Mouse (Mus musculus) C2C12 (cell line): Measurements from ENCODE around the gene Slc34a1. TPM values are rescaled to one million over a fixed set of nuclear protein-coding genes. Genes with fewer than 3 reads are reported as not detected.

Experiments
- H3K27me3 ChIP-seq: one replicate; pipeline ENCODE4 v1.6.1; 2011; ENCODE audit not compliant: control insufficient read depth, insufficient read depth, insufficient read length
- H3K36me3 ChIP-seq: one replicate; pipeline ENCODE4 v1.6.1; 2011; ENCODE audit not compliant: control insufficient read depth, insufficient read depth
- H3K4me3 ChIP-seq: one replicate; pipeline ENCODE4 v1.5.1; 2011; ENCODE audit warnings: mild to moderate bottlenecking, control low read depth; ENCODE audit not compliant: poor library complexity, insufficient read depth, severe bottlenecking
- H3K79me2 ChIP-seq: one replicate; pipeline ENCODE4 v1.6.1; 2011; ENCODE audit not compliant: control insufficient read depth, insufficient read depth
- H3K79me3 ChIP-seq: one replicate; pipeline ENCODE4 v1.6.1; 2011; ENCODE audit warnings: low read depth, control low read depth
- H3ac ChIP-seq: one replicate; pipeline ENCODE3; 2011; ENCODE audit warnings: low read depth; ENCODE audit not compliant: control insufficient read depth, insufficient read length
- CEBPB ChIP-seq: IDR thresholded peaks from one replicate; pipeline ENCODE4 v1.6.1; 2011; ENCODE audit warnings: low read depth, mild to moderate bottlenecking, control low read depth, moderate library complexity
- CTCF ChIP-seq: IDR thresholded peaks from one replicate; pipeline ENCODE4 v1.5.1; 2011; ENCODE audit not compliant: control insufficient read depth, insufficient read depth, insufficient read length
- FOSL1 ChIP-seq: IDR thresholded peaks from one replicate; pipeline ENCODE4 v1.8.0; 2011; ENCODE audit warnings: mild to moderate bottlenecking, low read length; ENCODE audit not compliant: poor library complexity, insufficient read depth, severe bottlenecking
- MAX ChIP-seq: IDR thresholded peaks from one replicate; pipeline ENCODE4 v1.6.1; 2011; ENCODE audit warnings: mild to moderate bottlenecking, control low read depth
- MYOD1 ChIP-seq: IDR thresholded peaks from one replicate; pipeline ENCODE4 v1.6.1; 2011; ENCODE audit warnings: low read depth; ENCODE audit not compliant: control insufficient read depth, insufficient read length
- MYOG ChIP-seq: IDR thresholded peaks from one replicate; pipeline ENCODE4 v1.6.1; 2011; ENCODE audit not compliant: control insufficient read depth, insufficient read length; ENCODE audit errors: extremely low read depth
- USF1 ChIP-seq: IDR thresholded peaks from one replicate; pipeline ENCODE4 v1.6.1; 2011; ENCODE audit warnings: low read depth, mild to moderate bottlenecking, control low read depth, moderate library complexity
- polyA plus RNA-seq: library from polyadenylated mRNA; unstranded; fragments of >200 nt; fragmentation: generic; extraction: Trizol; gene quantifications from one replicate; pipeline ENCODE4 v1.2.1, GENCODE M21; 2012; ENCODE audit warnings: missing spikeins

Slc34a1 gene
- polyA plus RNA-seq, 1 experiment = not detected

GRCm38 (mm10) chr13:55375877-55376276, 22.1 kb upstream of the Slc34a1 start:
- Histone ChIP-seq H3K79me3 (no peaks in the 10 kb centered on the region), H3K79me2 (no peaks in the 10 kb centered on the region), H3K4me3 (no peak overlapping the region), H3ac (no peak overlapping the region), H3K27me3 (peaks cover 83% of the 10 kb centered on the region), H3K36me3 (no peaks in the 10 kb centered on the region)
- no peak for TF ChIP-seq MAX
- TF ChIP-seq USF1 = no peak
- no peak for TF ChIP-seq CTCF
- TF ChIP-seq FOSL1 = no peak
- TF ChIP-seq MYOD1 = no peak
- TF ChIP-seq MYOG = no peak
- no peak for TF ChIP-seq CEBPB

GRCm38 (mm10) chr13:55378907-55379580, 18.9 kb upstream of the Slc34a1 start:
- Histone ChIP-seq H3K36me3 (no peaks in the 10 kb centered on the region), H3K79me2 (no peaks in the 10 kb centered on the region), H3K79me3 (no peaks in the 10 kb centered on the region), H3ac (no peak overlapping the region), H3K4me3 (no peak overlapping the region), H3K27me3 (peaks cover 85% of the 10 kb centered on the region)
- no peak for TF ChIP-seq CEBPB
- no peak for TF ChIP-seq MYOD1
- no peak for TF ChIP-seq MAX
- no peak for TF ChIP-seq CTCF

DNA sequence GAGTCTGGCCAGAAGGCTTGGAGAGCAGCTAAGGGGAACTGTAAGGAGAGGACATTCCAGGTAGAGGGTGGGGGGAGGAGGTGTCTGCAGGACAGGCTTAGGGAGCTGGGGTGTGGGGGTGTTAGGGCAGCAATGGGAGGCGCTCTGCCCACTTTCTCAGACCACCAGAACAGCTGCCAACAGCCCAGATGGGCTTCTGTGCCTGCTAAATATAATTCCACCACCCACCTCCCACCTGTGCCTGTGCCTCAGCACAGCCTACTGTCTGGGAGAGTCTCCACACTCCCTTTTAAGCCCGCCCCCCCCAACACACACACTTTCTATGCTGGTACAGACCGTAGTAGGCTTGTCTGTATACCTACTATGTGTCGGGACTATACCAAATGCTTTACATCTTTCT, 16.2 kb upstream of the Slc34a1 start:
- Histone ChIP-seq H3K79me2 (no peaks in the 10 kb centered on the region), H3K4me3 (no peak overlapping the region), H3K27me3 (peaks cover 77% of the 10 kb centered on the region), H3K79me3 (no peaks in the 10 kb centered on the region), H3K36me3 (no peaks in the 10 kb centered on the region), H3ac (no peak overlapping the region)
- no peak for TF ChIP-seq CEBPB
- no peak for TF ChIP-seq CTCF
- TF ChIP-seq MYOD1 = no peak
- no peak for TF ChIP-seq MAX
- TF ChIP-seq MYOG = no peak
- TF ChIP-seq USF1 = no peak
- TF ChIP-seq FOSL1 = no peak

DNA sequence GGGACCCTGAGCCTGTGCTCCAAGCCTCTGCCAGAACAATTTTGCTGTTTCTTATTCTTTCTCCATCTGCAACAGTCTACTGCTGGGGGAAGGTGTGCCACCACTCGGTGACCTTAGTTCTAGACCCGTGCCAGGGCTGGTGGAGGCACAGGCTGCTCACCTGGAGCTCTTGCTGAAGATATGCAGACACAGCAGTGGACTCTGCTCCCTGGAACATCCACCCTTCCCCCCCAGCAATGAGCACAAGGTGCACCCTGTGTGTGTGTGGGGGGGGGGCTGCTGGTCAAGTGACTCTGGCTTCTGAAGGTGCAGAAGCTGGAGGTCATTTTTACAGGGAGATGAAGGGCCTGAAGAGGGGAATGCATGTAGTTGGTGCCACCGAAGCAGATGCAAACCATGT, 7.3 kb upstream of the Slc34a1 start:
- TF ChIP-seq MAX (no peak), CTCF (no peak), USF1 (no peak), CEBPB (no peak), MYOD1 (no peak), MYOG (no peak), FOSL1 (no peak)

GRCm38 (mm10) chr13:55391626-55392029, 6.4 kb upstream of the Slc34a1 start:
- Histone ChIP-seq H3ac (no peak overlapping the region), H3K4me3 (no peak overlapping the region), H3K79me2 (no peaks in the 10 kb centered on the region), H3K36me3 (no peaks in the 10 kb centered on the region), H3K79me3 (no peaks in the 10 kb centered on the region), H3K27me3 (peaks cover 19% of the 10 kb centered on the region)
- TF ChIP-seq MYOD1 (no peak), MAX (no peak), FOSL1 (no peak), MYOG (no peak), USF1 (no peak), CTCF (no peak), CEBPB (no peak)

More for the DNA sequence above, 7.3 kb upstream of the Slc34a1 start:
- no peak overlapping the region for H3K4me3 ChIP-seq
- no peaks in the 10 kb centered on the region for H3K36me3 ChIP-seq
- H3K27me3 ChIP-seq = peaks cover 17% of the 10 kb centered on the region
- no peak overlapping the region for H3ac ChIP-seq
- H3K79me2 ChIP-seq = no peaks in the 10 kb centered on the region
- no peaks in the 10 kb centered on the region for H3K79me3 ChIP-seq

GRCm38 (mm10) chr13:55392933-55393332, 5.1 kb upstream of the Slc34a1 start:
- no peaks in the 10 kb centered on the region for H3K79me2 ChIP-seq
- H3K27me3 ChIP-seq = peaks cover 17% of the 10 kb centered on the region
- H3ac ChIP-seq = no peak overlapping the region
- H3K36me3 ChIP-seq = no peaks in the 10 kb centered on the region
- TF ChIP-seq MYOD1 = no peak
- no peak for TF ChIP-seq CTCF
- TF ChIP-seq CEBPB = no peak
- TF ChIP-seq MAX = no peak
- no peak for TF ChIP-seq MYOG
- TF ChIP-seq USF1 = no peak
- TF ChIP-seq FOSL1 = no peak
- no peaks in the 10 kb centered on the region for H3K79me3 ChIP-seq
- H3K4me3 ChIP-seq = no peak overlapping the region
